ENCODE assay signal across 24 mouse cellular contexts in genomic region chr1:193664569-193664968, GRCm38 (mm10).
DNase-seq lines count a peak whose midpoint lies in the region; ATAC-seq lines count a peak whose summit lies in the region.
"Had no signal": no experiment of that assay in that cellular context is flagged by ENCODE, and none has a peak within 500 bp of the region (broad histone marks: within the 10 kb centered on the region; RNA-seq: fewer than 3 reads in every experiment).

No protein-coding gene starts in this region.

- peak; percentile 57 for DNase-seq in heart, embryonic 10.5 days (ENCODE audit: low spot score)
- no peak for DNase-seq in heart, postnatal 25 days (ENCODE audit: low spot score)
- peak; percentile 23 for DNase-seq in liver, embryonic 13.5 days
- no peak for DNase-seq in layer of hippocampus, adult 8-10 months (ENCODE audit: low spot score in 2 of 2)
- DNase-seq in cerebellum, adult 9-11 months: no peak
- DNase-seq: adrenal gland, postnatal 36 days; cerebellum, adult 11-12 months; cerebellum, postnatal 25 days; embryo, embryonic 11 days; kidney, adult 11 months; kidney, postnatal 4 days; layer of hippocampus, adult 9-11 months; lung, postnatal 36 days; thymus, postnatal 36 days had no signal

- H3K9ac ChIP-seq in liver, embryonic 13.5 days: no peak overlapping the region
- H3K9ac ChIP-seq: embryonic facial prominence, embryonic 13.5 days; forebrain, embryonic 15.5 days; kidney, embryonic 15.5 days; lung, embryonic 15.5 days had no signal

- no peaks in the 10 kb centered on the region for H3K36me3 ChIP-seq in heart, embryonic 10.5 days
- H3K36me3 ChIP-seq in liver, embryonic 13.5 days: no peaks in the 10 kb centered on the region
- H3K36me3 ChIP-seq: embryonic facial prominence, embryonic 13.5 days; forebrain, embryonic 15.5 days; kidney, embryonic 15.5 days; lung, embryonic 15.5 days; midbrain, embryonic 10.5 days had no signal

- peak overlapping the region; percentile 7; the same call in 1 of the 2 replicates for H3K4me2 ChIP-seq in liver, embryonic 13.5 days
- H3K4me2 ChIP-seq: embryonic facial prominence, embryonic 13.5 days; forebrain, embryonic 15.5 days; heart, embryonic 11.5 days; kidney, embryonic 15.5 days; lung, embryonic 15.5 days had no signal

- no peaks in the 10 kb centered on the region for H3K9me3 ChIP-seq in heart, embryonic 10.5 days
- H3K9me3 ChIP-seq in liver, embryonic 13.5 days (replicated peaks): no peaks in the 10 kb centered on the region
- H3K9me3 ChIP-seq: forebrain, embryonic 15.5 days; kidney, embryonic 15.5 days; lung, embryonic 15.5 days had no signal

- intact Hi-C loops in heart, postnatal 25 days (cut with DNase I): no loop called here

- H3K27ac ChIP-seq in heart, embryonic 10.5 days: no peak overlapping the region
- H3K27ac ChIP-seq in liver, embryonic 13.5 days: peak overlapping the region; percentile 76
- H3K27ac ChIP-seq: embryonic facial prominence, embryonic 13.5 days; forebrain, embryonic 15.5 days; hindbrain, postnatal 0 days; kidney, embryonic 15.5 days; lung, embryonic 15.5 days; midbrain, embryonic 10.5 days had no signal

- H3K4me1 ChIP-seq in heart, embryonic 10.5 days: peaks cover 42% of the 10 kb centered on the region
- peaks cover 74% of the 10 kb centered on the region for H3K4me1 ChIP-seq in liver, embryonic 13.5 days (replicated peaks)
- H3K4me1 ChIP-seq: lung, embryonic 15.5 days had no signal

- 49% methylated on average over 2 of the region's 2 CpGs for WGBS in heart, embryonic 10.5 days
- 35% methylated on average over 2 of the region's 2 CpGs for WGBS in liver, embryonic 13.5 days (ENCODE audit: insufficient replicate concordance)

- H3K27me3 ChIP-seq in heart, embryonic 10.5 days (ENCODE audit: insufficient read depth, poor library complexity, severe bottlenecking): no peaks in the 10 kb centered on the region
- no peaks in the 10 kb centered on the region for H3K27me3 ChIP-seq in liver, embryonic 13.5 days
- H3K27me3 ChIP-seq: embryonic facial prominence, embryonic 13.5 days; forebrain, embryonic 15.5 days; kidney, embryonic 15.5 days; lung, embryonic 15.5 days had no signal

- H3K4me3 ChIP-seq in heart, embryonic 10.5 days: no peak overlapping the region
- H3K4me3 ChIP-seq in liver, embryonic 13.5 days (replicated peaks): no peak overlapping the region
- H3K4me3 ChIP-seq: embryonic facial prominence, embryonic 13.5 days; forebrain, embryonic 15.5 days; kidney, embryonic 15.5 days; lung, embryonic 15.5 days; midbrain, embryonic 10.5 days had no signal

- peak; percentile 62 for ATAC-seq in common myeloid progenitor, adult 5-6 weeks (replicated peaks; ENCODE audit: low read depth, poor library complexity, severe bottlenecking)
- peak; percentile 88 for ATAC-seq in liver, embryonic 13.5 days (ENCODE audit: low read depth)
- ATAC-seq in megakaryocyte progenitor cell, adult 5-6 weeks (replicated peaks; ENCODE audit: poor library complexity): peak; percentile 63
- ATAC-seq in granulocyte monocyte progenitor cell, adult 5-6 weeks (replicated peaks; ENCODE audit: poor library complexity, severe bottlenecking): no peak
- ATAC-seq: forebrain, embryonic 15.5 days; hindbrain, postnatal 0 days had no signal

Comparison
In these comparisons a context has a peak if more than half of its experiments do, and no peak if none do; other contexts are left out.
1. DNase-seq: peak in heart, embryonic 10.5 days (single experiment) and liver, embryonic 13.5 days (single experiment); none in heart, postnatal 25 days (single experiment), layer of hippocampus, adult 8-10 months (0 of 2) and cerebellum, adult 9-11 months (single experiment).